Mouse (Mus musculus): Measurements from ENCODE around the gene Bsg. TPM values are rescaled to one million over a fixed set of nuclear protein-coding genes. Genes with fewer than 3 reads are reported as not detected.

The Bsg gene
- polyA plus RNA-seq, 1 experiment from 2014 or later = 915 TPM

- Histone ChIP-seq H3K36me3 (ENCODE audit: control insufficient read depth, insufficient read depth, low read length) (peaks cover 7% of the 10 kb centered on the region), H3K27ac (ENCODE audit: low read length) (peak overlapping the region; percentile 90), H3K4me3 (ENCODE audit: low read depth, low read length) (peak overlapping the region; percentile 81), H3K9me3 (replicated peaks; ENCODE audit: control insufficient read depth, low read length, poor library complexity, severe bottlenecking) (no peaks in the 10 kb centered on the region), H3K4me1 (ENCODE audit: control insufficient read depth, insufficient read depth, low read length) (peaks cover 18% of the 10 kb centered on the region), H3K27me3 (ENCODE audit: control insufficient read depth, insufficient read depth, low read depth, low read length) (no peaks in the 10 kb centered on the region), H3K9ac (ENCODE audit: low read depth, low read length) (peak overlapping the region; percentile 70), H3K4me2 (ENCODE audit: low read length) (peak overlapping the region; percentile 66)
- ATAC-seq = peak; percentile 41
- WGBS = 46% methylated on average over 11 of the region's 11 CpGs
These were observed 23.4 kb upstream of the Bsg start for GRCm38 (mm10) chr10:79680606-79681495.

DNA sequence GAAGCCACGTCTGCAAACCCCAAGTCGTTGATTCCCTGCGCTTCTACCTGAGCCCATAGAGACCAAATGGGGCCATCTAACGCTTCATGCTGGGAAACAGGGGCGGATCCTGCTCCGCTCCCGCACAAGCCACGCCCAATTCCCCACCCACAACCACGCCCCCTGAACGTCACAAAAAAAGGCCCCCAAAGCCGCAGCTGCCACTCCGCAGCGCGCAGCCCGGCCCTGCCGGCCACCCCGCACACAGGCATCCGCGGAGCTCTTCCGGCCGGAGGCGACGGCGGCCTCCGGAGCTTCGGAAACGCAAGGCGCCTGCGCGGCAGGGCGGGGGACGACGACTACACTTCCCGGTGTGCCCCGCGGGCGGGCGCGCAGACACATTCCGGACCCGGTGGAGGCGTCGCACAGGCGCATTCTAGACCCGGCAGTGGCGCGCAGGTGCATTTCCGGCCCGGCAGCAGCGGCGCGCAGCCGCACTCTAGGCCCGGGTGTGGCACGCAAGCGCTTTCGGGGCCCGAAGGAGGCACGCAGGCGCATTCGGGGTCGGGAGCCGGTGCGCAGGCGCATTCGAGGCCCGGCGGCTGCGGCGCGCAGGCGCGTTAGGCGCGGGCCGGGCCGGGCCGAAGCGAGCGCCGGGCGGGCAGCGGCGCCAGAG, 22.6 kb upstream of the Bsg start, which contains the start of gene Cdc34:
Cdc34 (plus strand) TSS at position 605 of the 655 bp plus-strand sequence.
- under 1% methylated on average over 67 of the region's 84 CpGs for WGBS
- peak; percentile 95 for ATAC-seq

DNA sequence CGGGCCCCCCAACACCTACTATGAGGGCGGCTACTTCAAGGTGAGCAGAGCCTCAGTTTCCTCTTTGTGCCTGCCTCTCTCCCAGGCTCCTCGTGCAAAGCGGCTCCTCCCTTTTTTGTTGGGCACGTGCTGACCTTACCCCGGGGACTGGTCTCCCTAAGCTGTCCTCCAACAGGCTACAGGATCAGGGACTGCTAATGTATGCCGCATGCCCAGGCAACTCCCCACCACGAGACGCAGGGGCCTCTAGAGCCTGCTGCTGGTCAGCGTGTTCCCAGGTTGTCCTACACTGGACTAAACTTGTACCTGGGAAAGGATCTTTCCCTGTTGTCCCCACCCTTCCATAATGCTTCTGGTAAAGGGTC, 21.8 kb upstream of the Bsg start:
- Histone ChIP-seq H3K9me3 (replicated peaks; ENCODE audit: control insufficient read depth, low read length, poor library complexity, severe bottlenecking) (no peaks in the 10 kb centered on the region), H3K4me2 (ENCODE audit: low read length) (peak overlapping the region; percentile 96), H3K27ac (ENCODE audit: low read length) (peak overlapping the region; percentile 71; the same call in 1 of the 2 replicates), H3K27me3 (ENCODE audit: control insufficient read depth, insufficient read depth, low read depth, low read length) (no peaks in the 10 kb centered on the region), H3K4me3 (ENCODE audit: low read depth, low read length) (peak overlapping the region; percentile 81), H3K9ac (ENCODE audit: low read depth, low read length) (peak overlapping the region; percentile 78), H3K36me3 (ENCODE audit: control insufficient read depth, insufficient read depth, low read length) (peaks cover 14% of the 10 kb centered on the region), H3K4me1 (ENCODE audit: control insufficient read depth, insufficient read depth, low read length) (peaks cover 18% of the 10 kb centered on the region)
- WGBS = 2% methylated on average over 10 of the region's 10 CpGs
- ATAC-seq = peak; percentile 6

More for the DNA sequence above, 22.6 kb upstream of the Bsg start, which contains the start of gene Cdc34:
- H3K27me3 ChIP-seq (ENCODE audit: control insufficient read depth, insufficient read depth, low read depth, low read length) = no peaks in the 10 kb centered on the region
- H3K4me1 ChIP-seq (ENCODE audit: control insufficient read depth, insufficient read depth, low read length) = peaks cover 18% of the 10 kb centered on the region
- peak within 1 kb of the TSS; percentile 96 for H3K4me2 ChIP-seq (ENCODE audit: low read length)
- H3K9me3 ChIP-seq (replicated peaks; ENCODE audit: control insufficient read depth, low read length, poor library complexity, severe bottlenecking) = no peaks in the 10 kb centered on the region
- peak within 1 kb of the TSS; percentile 90 for H3K27ac ChIP-seq (ENCODE audit: low read length)
- peaks cover 12% of the 10 kb centered on the region for H3K36me3 ChIP-seq (ENCODE audit: control insufficient read depth, insufficient read depth, low read length)
- H3K9ac ChIP-seq (ENCODE audit: low read depth, low read length) = peak within 1 kb of the TSS; percentile 78
- H3K4me3 ChIP-seq (ENCODE audit: low read depth, low read length) = peak within 1 kb of the TSS; percentile 81

DNA sequence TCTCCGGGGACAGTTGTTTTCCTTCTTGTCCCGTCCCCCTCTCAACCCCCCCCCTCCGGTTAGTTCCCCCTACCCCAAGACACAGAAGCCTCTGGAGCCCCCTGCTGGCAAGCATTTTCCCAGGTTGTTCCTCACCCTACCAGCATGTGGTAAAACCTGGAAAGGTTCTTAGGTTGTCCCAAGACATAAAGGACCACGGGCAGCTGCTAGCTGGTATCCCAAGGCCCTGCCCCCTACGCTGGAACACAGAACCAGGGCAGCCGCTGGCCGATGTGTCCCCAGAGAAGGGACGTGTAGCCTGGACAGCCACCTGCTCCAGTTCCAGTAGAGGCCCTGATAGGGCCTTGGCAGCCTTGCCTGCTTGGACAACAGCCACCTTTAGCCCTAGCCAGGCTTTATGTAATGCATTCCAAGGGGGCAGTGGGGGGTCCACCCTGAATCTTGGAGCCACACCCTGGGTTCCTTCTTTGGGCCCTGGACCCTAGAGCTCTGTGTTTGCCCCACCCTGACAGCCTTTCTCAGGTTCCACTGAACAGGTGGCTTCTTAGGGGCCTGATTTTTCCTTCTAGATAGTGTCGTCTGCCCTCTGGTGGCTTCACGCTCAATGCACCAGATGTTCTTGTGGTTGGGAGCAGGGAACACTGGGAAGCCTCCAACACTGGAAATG, 21.2 kb upstream of the Bsg start:
- Histone ChIP-seq H3K4me3 (ENCODE audit: low read depth, low read length) (peak overlapping the region; percentile 81), H3K27me3 (ENCODE audit: control insufficient read depth, insufficient read depth, low read depth, low read length) (no peaks in the 10 kb centered on the region), H3K27ac (ENCODE audit: low read length) (peak overlapping the region; percentile 50), H3K9me3 (replicated peaks; ENCODE audit: control insufficient read depth, low read length, poor library complexity, severe bottlenecking) (no peaks in the 10 kb centered on the region), H3K4me2 (ENCODE audit: low read length) (peak overlapping the region; percentile 96), H3K9ac (ENCODE audit: low read depth, low read length) (peak overlapping the region; percentile 78), H3K4me1 (ENCODE audit: control insufficient read depth, insufficient read depth, low read length) (peaks cover 18% of the 10 kb centered on the region), H3K36me3 (ENCODE audit: control insufficient read depth, insufficient read depth, low read length) (peaks cover 18% of the 10 kb centered on the region)
- ATAC-seq = no peak
- 8% methylated on average over 10 of the region's 10 CpGs for WGBS

DNA sequence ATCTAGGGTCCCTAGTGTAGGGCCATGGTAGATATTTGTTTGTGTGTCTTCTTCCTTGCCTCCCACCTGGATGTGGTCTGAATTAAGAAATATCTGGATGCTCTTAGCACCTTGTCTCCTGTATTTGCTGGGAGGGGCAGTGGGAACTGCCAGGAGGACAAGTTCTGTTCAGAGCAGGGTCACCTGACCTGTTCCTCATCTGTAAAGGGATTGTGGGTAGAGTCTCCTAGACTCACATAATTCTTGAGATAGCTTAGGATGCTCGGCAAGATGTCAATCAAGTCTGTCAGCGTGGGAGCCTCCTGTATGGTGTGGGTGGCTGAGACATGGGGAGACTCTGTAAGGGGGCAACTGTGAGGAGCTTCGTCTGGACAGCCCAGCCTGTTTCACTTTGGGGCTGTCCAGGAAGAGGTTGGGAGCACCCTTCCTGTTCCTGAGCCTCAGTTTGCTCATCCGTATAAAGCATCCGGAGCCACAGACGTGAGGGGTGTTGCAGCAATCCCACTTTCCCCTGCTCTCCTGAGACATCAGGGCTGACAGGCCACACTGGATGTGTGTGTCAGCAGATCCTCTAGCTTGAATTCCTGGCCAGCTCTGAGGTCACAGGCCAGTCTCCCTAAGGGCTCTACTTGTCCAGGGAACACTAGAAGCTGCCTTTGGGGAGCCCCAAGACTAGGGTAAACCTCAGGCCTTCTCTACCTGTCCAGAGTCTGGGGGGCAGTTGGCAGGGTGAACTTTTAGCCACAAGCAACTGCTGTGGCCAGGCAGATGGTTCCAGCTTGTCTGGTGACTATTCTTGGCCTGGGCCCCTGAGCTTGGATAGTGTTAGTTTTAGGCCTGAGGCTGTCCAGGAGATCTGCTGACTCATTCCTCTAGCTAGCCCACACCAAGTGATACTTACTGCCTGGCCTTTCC, 20.3 kb upstream of the Bsg start:
- 91% methylated on average over 6 of the region's 6 CpGs for WGBS
- Histone ChIP-seq H3K9ac (ENCODE audit: low read depth, low read length) (peak overlapping the region; percentile 78; the same call in 1 of the 2 replicates), H3K4me3 (ENCODE audit: low read depth, low read length) (peak overlapping the region; percentile 81), H3K27me3 (ENCODE audit: control insufficient read depth, insufficient read depth, low read depth, low read length) (no peaks in the 10 kb centered on the region), H3K4me2 (ENCODE audit: low read length) (peak overlapping the region; percentile 96), H3K36me3 (ENCODE audit: control insufficient read depth, insufficient read depth, low read length) (peaks cover 28% of the 10 kb centered on the region), H3K9me3 (replicated peaks; ENCODE audit: control insufficient read depth, low read length, poor library complexity, severe bottlenecking) (no peaks in the 10 kb centered on the region), H3K27ac (ENCODE audit: low read length) (no peak overlapping the region), H3K4me1 (ENCODE audit: control insufficient read depth, insufficient read depth, low read length) (peaks cover 18% of the 10 kb centered on the region)
- no peak for ATAC-seq

- Histone ChIP-seq H3K9ac (ENCODE audit: low read depth, low read length) (no peak overlapping the region), H3K27ac (ENCODE audit: low read length) (no peak overlapping the region), H3K27me3 (ENCODE audit: control insufficient read depth, insufficient read depth, low read depth, low read length) (no peaks in the 10 kb centered on the region), H3K9me3 (replicated peaks; ENCODE audit: control insufficient read depth, low read length, poor library complexity, severe bottlenecking) (no peaks in the 10 kb centered on the region), H3K4me2 (ENCODE audit: low read length) (no peak overlapping the region), H3K4me1 (ENCODE audit: control insufficient read depth, insufficient read depth, low read length) (peaks cover 18% of the 10 kb centered on the region), H3K36me3 (ENCODE audit: control insufficient read depth, insufficient read depth, low read length) (peaks cover 29% of the 10 kb centered on the region), H3K4me3 (ENCODE audit: low read depth, low read length) (no peak overlapping the region)
- WGBS = 94% methylated on average over 25 of the region's 25 CpGs
- no peak for ATAC-seq
These were observed 19.3 kb upstream of the Bsg start for GRCm38 (mm10) chr10:79684770-79685600.

DNA sequence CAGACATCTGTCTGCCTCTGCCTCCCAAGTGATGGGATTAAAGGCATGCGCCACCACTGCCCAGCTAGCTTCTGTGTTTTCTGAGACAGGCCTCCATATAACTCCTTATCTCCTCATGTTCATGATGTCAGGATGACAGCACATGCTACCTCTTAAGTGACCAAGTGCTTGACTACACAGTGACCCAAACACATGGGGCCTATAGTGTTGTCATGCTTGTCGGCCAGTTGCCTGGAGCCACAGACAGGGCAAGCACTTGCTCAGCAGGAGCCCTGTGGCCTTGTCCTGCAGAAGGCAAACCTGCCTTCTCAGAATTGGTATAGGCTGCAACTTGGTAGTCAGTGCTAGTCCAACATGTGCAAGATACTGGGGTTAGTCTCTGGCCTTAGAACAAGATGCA, 18.1 kb upstream of the Bsg start:
- Histone ChIP-seq H3K4me2 (ENCODE audit: low read length) (no peak overlapping the region), H3K9me3 (replicated peaks; ENCODE audit: control insufficient read depth, low read length, poor library complexity, severe bottlenecking) (no peaks in the 10 kb centered on the region), H3K36me3 (ENCODE audit: control insufficient read depth, insufficient read depth, low read length) (peaks cover 29% of the 10 kb centered on the region), H3K4me1 (ENCODE audit: control insufficient read depth, insufficient read depth, low read length) (peaks cover 14% of the 10 kb centered on the region), H3K27me3 (ENCODE audit: control insufficient read depth, insufficient read depth, low read depth, low read length) (no peaks in the 10 kb centered on the region), H3K9ac (ENCODE audit: low read depth, low read length) (no peak overlapping the region), H3K4me3 (ENCODE audit: low read depth, low read length) (no peak overlapping the region), H3K27ac (ENCODE audit: low read length) (no peak overlapping the region)
- 92% methylated on average over 2 of the region's 2 CpGs for WGBS
- no peak for ATAC-seq

Measured in midbrain, embryonic 16.5 days (tissue).